Mouse (Mus musculus): ENCODE measurements around the gene 1700017B05Rik. TPM values are rescaled to one million over a fixed set of nuclear protein-coding genes. Genes with fewer than 3 reads are reported as not detected.

Gene 1700017B05Rik
- polyA plus RNA-seq, 1 experiment from 2014 or later, result 3.0 TPM

Other genes starting within 250 kb of the 1700017B05Rik start
- gene Sin3a, start 190.6 kb downstream of the 1700017B05Rik start, polyA plus RNA-seq (2014; fragmentation: Nextera tagmentation; extraction: Ambion mirVana), result 26.8 and 35.2 TPM in 2 replicates
- 43.2 and 49.9 TPM in 2 replicates for gene Man2c1, start 131.9 kb downstream of the 1700017B05Rik start, polyA plus RNA-seq (2014; fragmentation: Nextera tagmentation; extraction: Ambion mirVana)
- gene Neil1, start 114.3 kb downstream of the 1700017B05Rik start, polyA plus RNA-seq (2014; fragmentation: Nextera tagmentation; extraction: Ambion mirVana), result 6.6 and 7.7 TPM in 2 replicates
- gene Commd4, start 104.3 kb downstream of the 1700017B05Rik start, polyA plus RNA-seq (2014; fragmentation: Nextera tagmentation; extraction: Ambion mirVana), result 138 and 161 TPM in 2 replicates
- not detected in 2 replicates for gene Trcg1, start 26.1 kb downstream of the 1700017B05Rik start, polyA plus RNA-seq (2014; fragmentation: Nextera tagmentation; extraction: Ambion mirVana)
- gene Ppcdc, start 177.5 kb upstream of the 1700017B05Rik start, polyA plus RNA-seq (2014; fragmentation: Nextera tagmentation; extraction: Ambion mirVana), result 20.3 and 21.7 TPM in 2 replicates
- 61.3 and 73.7 TPM in 2 replicates for gene Scamp5, start 205.4 kb upstream of the 1700017B05Rik start, polyA plus RNA-seq (2014; fragmentation: Nextera tagmentation; extraction: Ambion mirVana)
- gene Rpp25, start 241.4 kb upstream of the 1700017B05Rik start, polyA plus RNA-seq (2014; fragmentation: Nextera tagmentation; extraction: Ambion mirVana), result 21.5 and 25.8 TPM in 2 replicates